In genomic region chr10:117515777-117516501, GRCm38 (mm10) we compare ENCODE assay signal across 8 mouse cellular contexts.
A peak's percentile ranks its signal among the peaks of the same experiment; 100 is the strongest.
DNase-seq lines count a peak whose midpoint lies in the region; ATAC-seq lines count a peak whose summit lies in the region.

No protein-coding gene starts in this region.

- 61% methylated on average over 10 of the region's 10 CpGs for WGBS in neural tube, embryonic 13.5 days

- no peaks in the 10 kb centered on the region for H3K36me3 ChIP-seq in neural tube, embryonic 13.5 days

- no peak overlapping the region for H3K9ac ChIP-seq in neural tube, embryonic 13.5 days

- peak; percentile 15 to 16 for DNase-seq in heart, adult 18-20 months
- DNase-seq in heart, adult 11 months, result no peak
- DNase-seq in B cell, adult 2 months, result peak; percentile 63 to 68
- DNase-seq in adipocyte (ENCODE audit: low spot score), result peak; percentile 90
- DNase-seq in frontal cortex, adult 2 months (ENCODE audit: extremely low spot score in 1 of 2, low spot score in 1 of 2), result peak; percentile 4 to 72
- peak; percentile 16 for DNase-seq in layer of hippocampus, adult 9-10 months (ENCODE audit: low spot score)
- DNase-seq in ovary, postnatal 36 days (ENCODE audit: low spot score), result no peak

- peaks cover 13% of the 10 kb centered on the region; the same call in 1 of the 2 replicates for H3K4me1 ChIP-seq in neural tube, embryonic 13.5 days (replicated peaks)

- H3K4me2 ChIP-seq in neural tube, embryonic 13.5 days, result no peak overlapping the region

- no peaks in the 10 kb centered on the region for H3K9me3 ChIP-seq in neural tube, embryonic 13.5 days

- no peak overlapping the region for H3K4me3 ChIP-seq in neural tube, embryonic 13.5 days

- peak; percentile 59 for ATAC-seq in neural tube, embryonic 13.5 days (ENCODE audit: low read depth)

- no peaks in the 10 kb centered on the region for H3K27me3 ChIP-seq in neural tube, embryonic 13.5 days

- no peak overlapping the region for H3K27ac ChIP-seq in neural tube, embryonic 13.5 days (replicated peaks)

Comparison
In these comparisons a context has a peak if more than half of its experiments do, and no peak if none do; other contexts are left out.
1. DNase-seq: peak in heart, adult 18-20 months (2 of 2), B cell, adult 2 months (2 of 2), adipocyte (single experiment), frontal cortex, adult 2 months (2 of 2) and layer of hippocampus, adult 9-10 months (single experiment); none in heart, adult 11 months (single experiment) and ovary, postnatal 36 days (single experiment).